Mouse (Mus musculus) gastrocnemius, postnatal 10 days (tissue): ENCODE data around the gene Nkg7. TPM values are rescaled to one million over a fixed set of nuclear protein-coding genes. Genes with fewer than 3 reads are reported as not detected.

Experiments
- DNase-seq: peaks from one replicate; pipeline ENCODE4 v3.0.0; 2021; ENCODE audit warnings: mixed read lengths
- total RNA-seq, 2 experiments: library from RNA; stranded (reverse); gene quantifications; 2 replicates each; pipeline ENCODE4 v1.2.3; 2021

The Nkg7 gene
- total RNA-seq, 2 experiments from 2014 or later, result not detected

- DNase-seq, result no peak
Observed at GRCm38 (mm10) chr7:43447801-43448200, 10.9 kb downstream of the Nkg7 start.

- DNase-seq, result no peak
Observed at GRCm38 (mm10) chr7:43448246-43448645, 11.4 kb downstream of the Nkg7 start.

- DNase-seq, result no peak
Observed at GRCm38 (mm10) chr7:43449811-43450210, 12.9 kb downstream of the Nkg7 start.

- DNase-seq, result no peak
Observed at GRCm38 (mm10) chr7:43451726-43452125, 14.9 kb downstream of the Nkg7 start.

GRCm38 (mm10) chr7:43452609-43453008, 15.7 kb downstream of the Nkg7 start:
- no peak for DNase-seq

GRCm38 (mm10) chr7:43453599-43454355, 16.9 kb downstream of the Nkg7 start:
- no peak for DNase-seq

GRCm38 (mm10) chr7:43454371-43454770, 17.5 kb downstream of the Nkg7 start:
- no peak for DNase-seq

- no peak for DNase-seq
Observed at GRCm38 (mm10) chr7:43462851-43463250, 26.0 kb downstream of the Nkg7 start, which contains the start of gene Vsig10l. TSS of gene Vsig10l (plus strand) at chr7:43463151.

- DNase-seq, result no peak
Observed at GRCm38 (mm10) chr7:43463976-43464375, 27.1 kb downstream of the Nkg7 start.

GRCm38 (mm10) chr7:43464864-43465343, 28.0 kb downstream of the Nkg7 start:
- peak; percentile 26 for DNase-seq

GRCm38 (mm10) chr7:43465344-43466098, 28.6 kb downstream of the Nkg7 start:
- peak; percentile 79 for DNase-seq

GRCm38 (mm10) chr7:43466099-43466694, 29.3 kb downstream of the Nkg7 start:
- peak; percentile 93 for DNase-seq

GRCm38 (mm10) chr7:43470373-43470772, 33.5 kb downstream of the Nkg7 start:
- DNase-seq, result no peak

- DNase-seq, result no peak
Observed at GRCm38 (mm10) chr7:43475706-43476105, 38.8 kb downstream of the Nkg7 start.

- no peak for DNase-seq
Observed at GRCm38 (mm10) chr7:43476376-43476775, 39.5 kb downstream of the Nkg7 start.

- DNase-seq, result no peak
Observed at GRCm38 (mm10) chr7:43481191-43481590, 44.3 kb downstream of the Nkg7 start.

GRCm38 (mm10) chr7:43482090-43482716, 45.3 kb downstream of the Nkg7 start:
- DNase-seq, result no peak

GRCm38 (mm10) chr7:43483236-43483635, 46.4 kb downstream of the Nkg7 start:
- no peak for DNase-seq
